Mouse (Mus musculus) bone marrow, adult 2 months (tissue): ENCODE data around the gene Smc5.

Experiments used
- CTCF ChIP-seq: fragments of 200-500 bp; IDR thresholded peaks from 2 replicates; pipeline ENCODE4 v1.5.1; 2011; ENCODE audit warnings: low read length, control low read depth; ENCODE audit not compliant: control insufficient read depth, insufficient read depth
- POLR2A ChIP-seq: fragments of 200-500 bp; IDR thresholded peaks from 2 replicates; pipeline ENCODE4 v1.6.1; 2011; ENCODE audit warnings: low read depth, mild to moderate bottlenecking, control low read depth, low read length, borderline replicate concordance; ENCODE audit not compliant: control insufficient read depth

- TF ChIP-seq CTCF (no peak), POLR2A (no peak)
Observed at GRCm38 (mm10) chr19:23170476-23170875, 103.2 kb downstream of the Smc5 start.
